Mouse (Mus musculus) C2C12 (cell line): ENCODE data around the gene Syn3.

Source experiments
- CTCF ChIP-seq: IDR thresholded peaks from one replicate; pipeline ENCODE4 v1.5.1; 2011; ENCODE audit not compliant: control insufficient read depth, insufficient read depth, insufficient read length
- MYOD1 ChIP-seq: IDR thresholded peaks from one replicate; pipeline ENCODE4 v1.6.1; 2011; ENCODE audit warnings: low read depth; ENCODE audit not compliant: control insufficient read depth, insufficient read length

DNA sequence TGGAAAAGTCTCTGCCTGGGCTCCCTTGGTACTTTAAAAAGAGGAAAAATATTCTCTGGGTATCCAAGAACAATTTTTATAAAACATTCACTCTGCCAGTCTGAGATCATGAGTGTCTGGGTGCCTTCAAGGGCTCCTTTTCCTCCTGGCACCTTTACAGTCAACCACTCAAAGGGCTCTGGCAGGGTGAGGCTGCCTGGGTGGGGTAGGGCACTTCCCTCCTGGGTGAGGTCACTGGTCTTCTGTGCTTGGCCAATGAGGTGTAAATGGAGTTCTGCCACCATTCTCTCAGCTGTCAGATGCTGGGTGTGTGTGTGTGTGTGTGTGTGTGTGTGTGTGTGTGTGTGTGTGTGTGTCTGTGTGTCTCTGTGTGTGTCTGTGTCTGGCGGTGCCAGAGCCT is 39.1 kb downstream of the Syn3 start:
- no peak for TF ChIP-seq MYOD1
- TF ChIP-seq CTCF = no peak
